Mouse (Mus musculus): Measurements from ENCODE around the gene Hpse.

DNA sequence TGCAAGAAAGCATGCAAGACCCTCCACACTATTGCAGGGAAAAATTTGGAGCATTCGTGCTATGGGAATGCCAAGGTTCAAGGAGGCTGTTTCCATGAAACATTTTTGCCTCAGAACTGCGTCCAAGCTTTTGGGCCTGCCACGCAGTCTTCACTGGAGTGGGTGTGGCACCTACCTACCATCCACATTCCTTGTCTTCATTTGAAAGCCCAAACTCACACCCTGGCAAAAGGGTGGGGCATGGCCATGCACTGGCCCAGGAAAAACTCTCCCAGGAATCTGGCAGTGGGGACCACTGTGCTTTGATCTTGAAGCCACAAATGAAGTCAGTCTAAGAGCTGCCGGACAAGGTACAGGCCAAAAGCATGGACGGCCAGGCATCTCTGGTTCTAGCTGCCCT, 38.6 kb upstream of the Hpse start:
- TF ChIP-seq POLR2A (IDR thresholded peaks at IDR 0.05; ENCODE audit: insufficient read length, low read depth) (no peak), USF1 (IDR thresholded peaks at IDR 0.05; ENCODE audit: low read depth) (no peak), E2F4 (IDR thresholded peaks at IDR 0.05; ENCODE audit: insufficient read depth) (no peak), TCF12 (IDR thresholded peaks at IDR 0.05; ENCODE audit: insufficient read depth, poor library complexity, severe bottlenecking) (no peak), CEBPB (IDR thresholded peaks at IDR 0.05; ENCODE audit: insufficient read depth, poor library complexity, severe bottlenecking) (no peak), MAX (IDR thresholded peaks at IDR 0.05; ENCODE audit: low read depth) (no peak), SRF (IDR thresholded peaks at IDR 0.05; ENCODE audit: control insufficient read depth, insufficient read length, low read depth) (no peak), MYOG (IDR thresholded peaks at IDR 0.05; ENCODE audit: control insufficient read depth in 1 of 3, insufficient read depth in 1 of 3, insufficient read length in 2 of 3, low read depth in 2 of 3) (no peak)
